Mouse (Mus musculus): ENCODE measurements around the gene Secisbp2. TPM values are rescaled to one million over a fixed set of nuclear protein-coding genes. Genes with fewer than 3 reads are reported as not detected.

The Secisbp2 gene
- polyA plus RNA-seq (2012; rRNA removed) = 25.8 and 28.6 TPM in 2 replicates

GRCm38 (mm10) chr13:51651408-51652064 lies at the start of gene Secisbp2:
TSS of gene Secisbp2 (plus strand) at chr13:51651697.
- H3K27ac ChIP-seq (ENCODE audit: insufficient read depth, low read length) = peak within 1 kb of the TSS; percentile 95
- H3K36me3 ChIP-seq (ENCODE audit: control insufficient read depth, insufficient read depth, low read length) = peaks cover 26% of the 10 kb centered on the region
- H3K4me3 ChIP-seq (ENCODE audit: extremely low read depth, insufficient read depth, insufficient read length) = peak within 1 kb of the TSS; percentile 95
- DNase-seq (ENCODE audit: low read depth in 1 of 2, low spot score in 2 of 2) = peak; percentile 86 to 92
- H3K27me3 ChIP-seq (ENCODE audit: control insufficient read depth, insufficient read depth, low read length) = no peaks in the 10 kb centered on the region
- under 1% methylated on average over 67 of the region's 69 CpGs for WGBS
- TF ChIP-seq POLR2A (IDR thresholded peaks at IDR 0.05; ENCODE audit: low read depth, low read length) = peak; percentile 72
- TF ChIP-seq CTCF (IDR thresholded peaks at IDR 0.05; ENCODE audit: extremely low read depth, insufficient read depth, insufficient read length, insufficient replicate concordance) = peak; percentile 85
- H3K4me1 ChIP-seq (ENCODE audit: control insufficient read depth, insufficient read depth, insufficient read length) = peaks cover 8% of the 10 kb centered on the region; the same call in 1 of the 2 replicates

GRCm38 (mm10) chr13:51602764-51603163 lies 48.7 kb upstream of the Secisbp2 start:
- no peak for DNase-seq (ENCODE audit: low read depth in 1 of 2, low spot score in 2 of 2)
- no peak for TF ChIP-seq CTCF (IDR thresholded peaks at IDR 0.05; ENCODE audit: extremely low read depth, insufficient read depth, insufficient read length, insufficient replicate concordance)
- no peak for TF ChIP-seq POLR2A (IDR thresholded peaks at IDR 0.05; ENCODE audit: low read depth, low read length)
- Histone ChIP-seq H3K36me3 (ENCODE audit: control insufficient read depth, insufficient read depth, low read length) (no peaks in the 10 kb centered on the region), H3K27me3 (ENCODE audit: control insufficient read depth, insufficient read depth, low read length) (no peaks in the 10 kb centered on the region), H3K4me1 (ENCODE audit: control insufficient read depth, insufficient read depth, insufficient read length) (no peaks in the 10 kb centered on the region), H3K27ac (ENCODE audit: insufficient read depth, low read length) (no peak overlapping the region), H3K4me3 (ENCODE audit: extremely low read depth, insufficient read depth, insufficient read length) (no peak overlapping the region)
- 81% methylated on average over 8 of the region's 8 CpGs for WGBS

DNA sequence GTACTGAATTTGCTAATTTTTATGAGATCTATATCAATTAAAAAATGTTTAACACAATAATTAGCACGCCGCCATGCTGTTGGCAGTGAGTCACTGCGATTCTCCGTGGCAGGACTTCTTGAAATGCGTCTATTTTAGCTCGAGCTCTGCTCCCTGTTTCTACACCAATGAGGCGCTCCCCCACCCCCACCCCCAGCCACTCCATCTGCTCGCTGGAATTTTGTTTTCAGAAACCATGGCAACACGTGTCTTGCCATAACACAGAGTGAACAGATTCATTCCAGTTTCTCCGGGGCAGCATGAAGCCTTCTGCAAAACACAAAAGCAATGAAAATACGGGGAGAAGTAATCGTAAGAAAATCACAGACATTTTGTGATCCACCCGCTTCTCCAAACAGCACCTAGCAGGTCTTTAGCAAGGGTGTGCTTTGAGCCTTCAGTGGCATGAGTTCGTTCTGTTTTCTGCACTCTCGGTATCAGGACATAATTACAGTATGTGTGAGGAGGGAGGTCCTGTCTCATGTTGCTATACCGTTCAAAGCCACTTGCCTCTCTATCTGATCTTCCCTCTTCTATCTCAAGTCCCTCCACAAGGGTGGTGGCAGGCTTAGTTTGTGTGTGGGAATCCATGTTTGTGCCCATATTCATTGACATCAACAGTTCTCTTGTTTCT lies 48.1 kb upstream of the Secisbp2 start:
- no peak for DNase-seq (ENCODE audit: low read depth in 1 of 2, low spot score in 2 of 2)
- Histone ChIP-seq H3K36me3 (ENCODE audit: control insufficient read depth, insufficient read depth, low read length) (no peaks in the 10 kb centered on the region), H3K27me3 (ENCODE audit: control insufficient read depth, insufficient read depth, low read length) (no peaks in the 10 kb centered on the region), H3K27ac (ENCODE audit: insufficient read depth, low read length) (no peak overlapping the region), H3K4me1 (ENCODE audit: control insufficient read depth, insufficient read depth, insufficient read length) (no peaks in the 10 kb centered on the region), H3K4me3 (ENCODE audit: extremely low read depth, insufficient read depth, insufficient read length) (no peak overlapping the region)
- WGBS = 59% methylated on average over 16 of the region's 16 CpGs
- no peak for TF ChIP-seq CTCF (IDR thresholded peaks at IDR 0.05; ENCODE audit: extremely low read depth, insufficient read depth, insufficient read length, insufficient replicate concordance)
- no peak for TF ChIP-seq POLR2A (IDR thresholded peaks at IDR 0.05; ENCODE audit: low read depth, low read length)

DNA sequence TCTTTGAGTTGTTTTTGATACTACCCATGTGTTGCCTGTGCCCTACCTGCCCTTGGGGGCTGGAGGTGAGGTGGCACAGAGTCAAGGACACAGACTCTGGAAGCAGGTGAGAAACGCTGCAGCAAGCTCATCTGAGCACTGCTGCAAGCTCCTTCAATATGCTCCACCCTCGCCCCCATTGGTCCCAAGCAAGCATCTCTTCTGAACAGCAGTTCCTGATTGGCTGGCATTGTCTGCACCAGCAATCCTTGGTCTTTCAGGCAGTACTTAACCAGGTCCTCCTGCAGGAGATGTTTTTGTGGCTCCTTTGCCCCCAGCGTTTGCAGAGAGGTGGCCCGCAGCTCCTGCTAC lies 47.6 kb upstream of the Secisbp2 start:
- Histone ChIP-seq H3K4me3 (ENCODE audit: extremely low read depth, insufficient read depth, insufficient read length) (no peak overlapping the region), H3K36me3 (ENCODE audit: control insufficient read depth, insufficient read depth, low read length) (no peaks in the 10 kb centered on the region), H3K4me1 (ENCODE audit: control insufficient read depth, insufficient read depth, insufficient read length) (no peaks in the 10 kb centered on the region), H3K27me3 (ENCODE audit: control insufficient read depth, insufficient read depth, low read length) (no peaks in the 10 kb centered on the region), H3K27ac (ENCODE audit: insufficient read depth, low read length) (no peak overlapping the region)
- 52% methylated on average over 4 of the region's 4 CpGs for WGBS
- DNase-seq (ENCODE audit: low read depth in 1 of 2, low spot score in 2 of 2) = no peak
- no peak for TF ChIP-seq CTCF (IDR thresholded peaks at IDR 0.05; ENCODE audit: extremely low read depth, insufficient read depth, insufficient read length, insufficient replicate concordance)
- no peak for TF ChIP-seq POLR2A (IDR thresholded peaks at IDR 0.05; ENCODE audit: low read depth, low read length)

GRCm38 (mm10) chr13:51609231-51609630 lies 42.3 kb upstream of the Secisbp2 start:
- Histone ChIP-seq H3K4me3 (ENCODE audit: extremely low read depth, insufficient read depth, insufficient read length) (no peak overlapping the region), H3K36me3 (ENCODE audit: control insufficient read depth, insufficient read depth, low read length) (no peaks in the 10 kb centered on the region), H3K27me3 (ENCODE audit: control insufficient read depth, insufficient read depth, low read length) (no peaks in the 10 kb centered on the region), H3K4me1 (ENCODE audit: control insufficient read depth, insufficient read depth, insufficient read length) (no peaks in the 10 kb centered on the region), H3K27ac (ENCODE audit: insufficient read depth, low read length) (no peak overlapping the region)
- no peak for DNase-seq (ENCODE audit: low read depth in 1 of 2, low spot score in 2 of 2)
- TF ChIP-seq POLR2A (IDR thresholded peaks at IDR 0.05; ENCODE audit: low read depth, low read length) (no peak), CTCF (IDR thresholded peaks at IDR 0.05; ENCODE audit: extremely low read depth, insufficient read depth, insufficient read length, insufficient replicate concordance) (no peak)
- 91% methylated on average over 7 of the region's 7 CpGs for WGBS

- no peak for TF ChIP-seq POLR2A (IDR thresholded peaks at IDR 0.05; ENCODE audit: low read depth, low read length)
- TF ChIP-seq CTCF (IDR thresholded peaks at IDR 0.05; ENCODE audit: extremely low read depth, insufficient read depth, insufficient read length, insufficient replicate concordance) = no peak
- DNase-seq (ENCODE audit: low read depth in 1 of 2, low spot score in 2 of 2) = no peak
- Histone ChIP-seq H3K27me3 (ENCODE audit: control insufficient read depth, insufficient read depth, low read length) (no peaks in the 10 kb centered on the region), H3K4me1 (ENCODE audit: control insufficient read depth, insufficient read depth, insufficient read length) (no peaks in the 10 kb centered on the region), H3K4me3 (ENCODE audit: extremely low read depth, insufficient read depth, insufficient read length) (no peak overlapping the region), H3K27ac (ENCODE audit: insufficient read depth, low read length) (no peak overlapping the region), H3K36me3 (ENCODE audit: control insufficient read depth, insufficient read depth, low read length) (no peaks in the 10 kb centered on the region)
- WGBS = 38% methylated on average over 9 of the region's 9 CpGs
Observed at GRCm38 (mm10) chr13:51611060-51611459, 40.4 kb upstream of the Secisbp2 start.

DNA sequence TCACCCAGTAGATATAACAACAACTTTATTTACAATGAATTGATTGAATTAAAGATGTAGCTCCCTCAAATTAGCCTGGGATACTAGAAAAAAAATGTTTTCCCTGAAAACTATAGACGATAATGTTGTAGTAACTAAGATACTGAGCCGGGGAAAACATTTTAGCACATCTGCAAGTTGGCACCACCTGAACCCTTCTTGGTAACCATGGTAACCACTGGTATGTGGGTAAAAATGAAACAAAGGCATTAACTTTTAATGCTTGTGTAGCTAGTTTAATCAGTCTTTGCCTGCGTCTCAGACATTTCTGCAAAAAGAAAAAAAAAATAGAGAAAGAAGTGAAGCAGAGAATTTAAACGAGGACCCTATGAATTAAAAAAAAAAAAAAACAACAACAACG lies 40.0 kb upstream of the Secisbp2 start:
- WGBS = 66% methylated on average over 5 of the region's 5 CpGs

More for the DNA sequence above, 40.0 kb upstream of the Secisbp2 start:
- no peak overlapping the region for H3K4me3 ChIP-seq (ENCODE audit: extremely low read depth, insufficient read depth, insufficient read length)
- DNase-seq (ENCODE audit: low read depth in 1 of 2, low spot score in 2 of 2) = no peak
- TF ChIP-seq POLR2A (IDR thresholded peaks at IDR 0.05; ENCODE audit: low read depth, low read length) = no peak
- TF ChIP-seq CTCF (IDR thresholded peaks at IDR 0.05; ENCODE audit: extremely low read depth, insufficient read depth, insufficient read length, insufficient replicate concordance) = no peak
- H3K27ac ChIP-seq (ENCODE audit: insufficient read depth, low read length) = no peak overlapping the region
- no peaks in the 10 kb centered on the region for H3K4me1 ChIP-seq (ENCODE audit: control insufficient read depth, insufficient read depth, insufficient read length)
- H3K36me3 ChIP-seq (ENCODE audit: control insufficient read depth, insufficient read depth, low read length) = no peaks in the 10 kb centered on the region
- H3K27me3 ChIP-seq (ENCODE audit: control insufficient read depth, insufficient read depth, low read length) = no peaks in the 10 kb centered on the region
